Mouse (Mus musculus) heart, embryonic 12.5 days (tissue): ENCODE results near the gene Acvr1. TPM values are rescaled to one million over a fixed set of nuclear protein-coding genes. Genes with fewer than 3 reads are reported as not detected.

ENCODE experiments used
- ATAC-seq: fragments of 200-750 bp; cut with Nextera tagmentation; 2 replicates; pipeline ENCODE4 v1.8.0; 2017; ENCODE audit warnings: moderate TSS enrichment, moderate library complexity; ENCODE audit not compliant: insufficient number of reproducible peaks, low FRiP score
- H3K27ac ChIP-seq: fragments of 300-500 bp; sonication (generic); 2 replicates; pipeline ENCODE4 v1.5.1; 2016; ENCODE audit warnings: mild to moderate bottlenecking, moderate library complexity; ENCODE audit not compliant: poor library complexity, severe bottlenecking
- H3K27me3 ChIP-seq: fragments of 300-500 bp; sonication (generic); replicated peaks from 2 replicates; pipeline ENCODE4 v1.6.1; 2016; ENCODE audit warnings: mild to moderate bottlenecking, moderate library complexity
- H3K36me3 ChIP-seq: fragments of 300-500 bp; sonication (generic); 2 replicates; pipeline ENCODE4 v1.6.1; 2016; ENCODE audit warnings: mild to moderate bottlenecking, moderate library complexity
- H3K4me1 ChIP-seq: fragments of 300-500 bp; sonication (generic); replicated peaks from 2 replicates; pipeline ENCODE4 v1.6.1; 2016; ENCODE audit warnings: mild to moderate bottlenecking
- H3K4me2 ChIP-seq: fragments of 300-500 bp; sonication (generic); 2 replicates; pipeline ENCODE4 v1.6.1; 2016; ENCODE audit warnings: mild to moderate bottlenecking, moderate library complexity
- H3K4me3 ChIP-seq: fragments of 300-500 bp; sonication (generic); 2 replicates; pipeline ENCODE4 v1.5.1; 2016; ENCODE audit warnings: mild to moderate bottlenecking
- H3K9ac ChIP-seq: fragments of 300-500 bp; sonication (generic); 2 replicates; pipeline ENCODE4 v1.6.1; 2016; ENCODE audit warnings: mild to moderate bottlenecking, moderate library complexity
- H3K9me3 ChIP-seq: fragments of 300-500 bp; sonication (generic); replicated peaks from 2 replicates; pipeline ENCODE4 v1.6.1; 2016; ENCODE audit warnings: mild to moderate bottlenecking, moderate library complexity
- WGBS: fragments of 180-500 bp; shearing (Covaris S2); methylation state at CpG from one replicate; pipeline ENCODE4 v1.1.7; 2016; 5-methylcytosine and 5-hydroxymethylcytosine counted together
- polyA plus RNA-seq: library from polyadenylated mRNA; unstranded; fragments of >200 nt; fragmentation: Nextera tagmentation; extraction: Ambion mirVana; gene quantifications from 2 replicates; pipeline ENCODE4 v1.2.1, GENCODE M21; 2016

The Acvr1 gene
- polyA plus RNA-seq, 1 experiment from 2014 or later, result 11.6 TPM

DNA sequence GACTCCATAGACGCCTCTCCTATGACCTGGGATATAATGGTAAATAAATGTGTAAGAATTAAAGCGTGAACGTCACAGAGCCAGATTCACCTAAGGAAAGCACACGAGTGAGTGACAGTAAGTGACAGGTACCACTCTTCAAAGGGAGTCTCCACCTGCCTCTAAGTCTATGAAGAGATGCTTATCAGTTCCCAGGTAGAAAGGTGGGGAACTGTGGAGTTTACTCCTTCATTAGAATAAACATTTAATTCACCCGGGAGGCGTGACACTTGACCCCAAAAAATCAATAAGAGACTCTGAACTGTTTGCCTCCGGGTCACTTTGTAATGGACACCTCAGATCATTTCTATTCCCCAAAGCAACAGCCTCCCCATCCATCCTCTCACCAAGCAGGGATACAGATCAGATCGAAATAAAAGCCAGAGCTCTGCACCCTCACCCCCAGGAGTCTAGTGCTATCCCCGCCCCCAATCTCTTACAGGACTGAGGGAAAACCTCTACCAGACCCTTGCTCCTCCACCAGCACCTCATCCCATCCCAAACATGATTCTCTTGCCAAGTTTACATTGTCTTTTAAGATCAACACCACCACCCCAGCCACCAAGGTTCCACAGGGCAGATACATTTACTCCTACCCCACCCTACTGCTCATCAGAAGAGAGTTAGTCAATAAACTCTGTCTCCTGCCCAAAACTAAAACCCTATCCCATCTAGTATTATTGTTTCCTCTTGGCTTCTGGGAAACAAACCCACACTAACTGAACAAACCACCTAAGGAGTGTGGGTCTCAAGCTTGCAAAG, 9.7 kb downstream of the Acvr1 start:
- Histone ChIP-seq H3K36me3 (no peaks in the 10 kb centered on the region), H3K27ac (no peak overlapping the region), H3K27me3 (no peaks in the 10 kb centered on the region), H3K9me3 (no peaks in the 10 kb centered on the region), H3K4me3 (no peak overlapping the region), H3K4me2 (no peak overlapping the region), H3K4me1 (peaks cover 41% of the 10 kb centered on the region), H3K9ac (no peak overlapping the region)
- 77% methylated on average over 9 of the region's 9 CpGs for WGBS
- ATAC-seq, result no peak

- H3K4me2 ChIP-seq, result peak overlapping the region; percentile 23; the same call in 1 of the 2 replicates
- ATAC-seq, result no peak
- no peak overlapping the region for H3K27ac ChIP-seq
- WGBS, result 28% methylated on average over 3 of the region's 3 CpGs
- H3K4me3 ChIP-seq, result no peak overlapping the region
- H3K36me3 ChIP-seq, result no peaks in the 10 kb centered on the region
- no peaks in the 10 kb centered on the region for H3K27me3 ChIP-seq
- 0 out of 2 replicates have a peak overlapping the region, but pooled peaks have one; percentile 27 for H3K9ac ChIP-seq
- H3K4me1 ChIP-seq, result peaks cover 68% of the 10 kb centered on the region
- H3K9me3 ChIP-seq, result no peaks in the 10 kb centered on the region
These were observed 14.7 kb downstream of the Acvr1 start for GRCm38 (mm10) chr2:58552296-58552695.

GRCm38 (mm10) chr2:58551866-58552265, 15.1 kb downstream of the Acvr1 start:
- 30% methylated on average over 6 of the region's 6 CpGs for WGBS
- H3K4me1 ChIP-seq, result peaks cover 71% of the 10 kb centered on the region
- no peak overlapping the region for H3K27ac ChIP-seq
- H3K4me3 ChIP-seq, result no peak overlapping the region
- H3K9me3 ChIP-seq, result no peaks in the 10 kb centered on the region
- no peaks in the 10 kb centered on the region for H3K27me3 ChIP-seq
- H3K36me3 ChIP-seq, result no peaks in the 10 kb centered on the region
- no peak for ATAC-seq
- H3K4me2 ChIP-seq, result peak overlapping the region; percentile 23; the same call in 1 of the 2 replicates
- peak overlapping the region; percentile 27; the same call in 1 of the 2 replicates for H3K9ac ChIP-seq

GRCm38 (mm10) chr2:58550488-58550887, 16.5 kb downstream of the Acvr1 start:
- Histone ChIP-seq H3K27ac (no peak overlapping the region), H3K4me3 (no peak overlapping the region), H3K4me1 (peaks cover 70% of the 10 kb centered on the region), H3K9me3 (no peaks in the 10 kb centered on the region), H3K27me3 (no peaks in the 10 kb centered on the region), H3K9ac (no peak overlapping the region), H3K4me2 (peak overlapping the region; percentile 44), H3K36me3 (no peaks in the 10 kb centered on the region)
- 32% methylated on average over 9 of the region's 9 CpGs for WGBS
- no peak for ATAC-seq

GRCm38 (mm10) chr2:58549960-58550359, 17.0 kb downstream of the Acvr1 start:
- peak overlapping the region; percentile 44 for H3K4me2 ChIP-seq

DNA sequence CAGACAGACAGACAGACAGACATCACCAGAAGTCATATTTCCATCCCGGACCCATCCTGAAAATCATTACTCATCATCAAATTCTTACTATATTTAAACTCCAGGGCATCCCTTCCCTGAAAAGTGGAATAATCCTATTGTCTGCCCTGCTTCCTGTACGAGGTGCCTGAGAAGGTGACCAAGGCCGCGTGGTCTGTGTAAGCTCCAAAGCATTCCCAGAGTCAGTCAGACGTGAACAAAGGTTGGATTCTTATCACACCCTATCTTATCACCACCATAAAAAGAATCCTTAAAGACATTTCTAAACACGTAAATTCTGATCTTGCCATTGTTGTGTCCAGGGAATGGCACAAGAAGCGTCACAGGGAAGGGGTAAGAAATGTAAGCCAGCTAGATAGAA, 18.0 kb downstream of the Acvr1 start:
- Histone ChIP-seq H3K4me2 (no peak overlapping the region), H3K27ac (no peak overlapping the region), H3K36me3 (no peaks in the 10 kb centered on the region), H3K4me1 (peaks cover 72% of the 10 kb centered on the region), H3K9me3 (no peaks in the 10 kb centered on the region), H3K27me3 (no peaks in the 10 kb centered on the region), H3K9ac (no peak overlapping the region), H3K4me3 (no peak overlapping the region)
- WGBS, result 38% methylated on average over 7 of the region's 7 CpGs
- ATAC-seq, result no peak

More at GRCm38 (mm10) chr2:58549960-58550359, 17.0 kb downstream of the Acvr1 start:
- H3K27me3 ChIP-seq, result no peaks in the 10 kb centered on the region
- H3K4me1 ChIP-seq, result peaks cover 68% of the 10 kb centered on the region
- no peaks in the 10 kb centered on the region for H3K36me3 ChIP-seq
- H3K27ac ChIP-seq, result peak overlapping the region; percentile 18; the same call in 1 of the 2 replicates
- H3K9me3 ChIP-seq, result no peaks in the 10 kb centered on the region
- H3K4me3 ChIP-seq, result no peak overlapping the region
- WGBS, result 31% methylated on average over 6 of the region's 6 CpGs
- no peak overlapping the region for H3K9ac ChIP-seq
- ATAC-seq, result peak; percentile 9; the same call in 1 of the 2 replicates

GRCm38 (mm10) chr2:58546264-58546663, 20.7 kb downstream of the Acvr1 start:
- H3K36me3 ChIP-seq, result no peaks in the 10 kb centered on the region
- no peaks in the 10 kb centered on the region for H3K27me3 ChIP-seq
- H3K9ac ChIP-seq, result no peak overlapping the region
- no peaks in the 10 kb centered on the region for H3K9me3 ChIP-seq
- 89% methylated on average over 7 of the region's 7 CpGs for WGBS
- ATAC-seq, result no peak
- no peak overlapping the region for H3K4me3 ChIP-seq
- no peak overlapping the region for H3K4me2 ChIP-seq
- H3K4me1 ChIP-seq, result peaks cover 54% of the 10 kb centered on the region
- H3K27ac ChIP-seq, result no peak overlapping the region

GRCm38 (mm10) chr2:58544368-58544767, 22.6 kb downstream of the Acvr1 start:
- H3K9me3 ChIP-seq, result no peaks in the 10 kb centered on the region
- ATAC-seq, result no peak
- WGBS, result 13% methylated on average over 6 of the region's 6 CpGs
- H3K27me3 ChIP-seq, result no peaks in the 10 kb centered on the region
- no peaks in the 10 kb centered on the region for H3K36me3 ChIP-seq
- no peak overlapping the region for H3K9ac ChIP-seq
- H3K4me2 ChIP-seq, result no peak overlapping the region
- 0 out of 2 replicates have a peak overlapping the region, but pooled peaks have one; percentile 0 for H3K27ac ChIP-seq
- H3K4me3 ChIP-seq, result no peak overlapping the region
- H3K4me1 ChIP-seq, result peaks cover 50% of the 10 kb centered on the region

GRCm38 (mm10) chr2:58543252-58543651, 23.7 kb downstream of the Acvr1 start:
- Histone ChIP-seq H3K4me3 (no peak overlapping the region), H3K4me1 (peaks cover 54% of the 10 kb centered on the region), H3K9ac (no peak overlapping the region), H3K27ac (no peak overlapping the region), H3K4me2 (no peak overlapping the region), H3K36me3 (no peaks in the 10 kb centered on the region), H3K27me3 (no peaks in the 10 kb centered on the region), H3K9me3 (no peaks in the 10 kb centered on the region)
- ATAC-seq, result no peak
- 90% methylated on average over 5 of the region's 5 CpGs for WGBS

DNA sequence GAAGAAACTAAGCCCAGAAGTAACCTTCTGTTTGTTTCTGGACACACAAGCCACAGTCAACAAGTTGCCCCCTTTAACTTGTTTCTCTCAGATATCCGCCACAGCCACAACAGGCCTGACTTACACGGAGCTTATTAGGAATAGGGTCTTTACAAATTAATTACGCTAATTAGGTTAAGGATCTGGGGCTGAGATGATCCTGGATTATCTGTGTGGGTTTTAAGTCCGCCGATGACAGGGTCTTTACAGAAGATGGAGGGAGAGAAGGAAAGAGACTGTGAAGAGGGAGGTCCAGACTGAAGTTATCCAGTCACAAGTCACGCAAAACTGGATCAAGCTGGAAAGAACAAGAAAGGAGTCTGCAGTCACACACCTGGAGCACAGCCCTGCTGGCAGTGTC, 28.8 kb downstream of the Acvr1 start:
- H3K27ac ChIP-seq, result no peak overlapping the region
- H3K9me3 ChIP-seq, result no peaks in the 10 kb centered on the region
- 87% methylated on average over 6 of the region's 6 CpGs for WGBS
- no peak for ATAC-seq
- no peak overlapping the region for H3K4me2 ChIP-seq
- H3K9ac ChIP-seq, result no peak overlapping the region
- no peak overlapping the region for H3K4me3 ChIP-seq
- peaks cover 3% of the 10 kb centered on the region for H3K36me3 ChIP-seq
- no peaks in the 10 kb centered on the region for H3K27me3 ChIP-seq
- H3K4me1 ChIP-seq, result peaks cover 82% of the 10 kb centered on the region

DNA sequence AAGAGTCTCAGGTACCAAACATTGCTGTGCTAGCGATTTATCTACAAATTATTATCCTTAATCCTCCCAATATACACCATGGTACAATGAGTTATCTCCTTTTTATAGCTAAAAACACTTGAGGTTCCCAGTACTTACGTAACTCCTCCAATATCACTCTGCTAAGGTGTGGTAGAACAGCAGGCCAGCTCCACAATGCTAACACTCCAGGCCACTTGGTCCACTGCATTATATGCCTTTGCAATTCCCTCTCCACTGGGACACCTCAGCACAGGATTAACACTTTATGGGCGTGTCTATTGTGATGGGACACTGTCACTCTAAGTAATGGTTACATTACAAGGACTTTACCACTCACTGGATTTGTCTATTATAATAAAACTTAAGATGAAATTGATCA, 30.2 kb downstream of the Acvr1 start:
- Histone ChIP-seq H3K27me3 (no peaks in the 10 kb centered on the region), H3K4me2 (no peak overlapping the region), H3K9me3 (no peaks in the 10 kb centered on the region), H3K36me3 (peaks cover 3% of the 10 kb centered on the region), H3K27ac (0 out of 2 replicates have a peak overlapping the region, but pooled peaks have one; percentile 22), H3K4me1 (peaks cover 88% of the 10 kb centered on the region), H3K4me3 (no peak overlapping the region), H3K9ac (no peak overlapping the region)
- WGBS, result 82% methylated on average over 3 of the region's 3 CpGs
- ATAC-seq, result no peak
